Mouse (Mus musculus) CH12.LX (cell line): ENCODE results near the gene Pilra. TPM values are rescaled to one million over a fixed set of nuclear protein-coding genes. Genes with fewer than 3 reads are reported as not detected.

ENCODE experiments used
- DNase-seq: peaks from one replicate; pipeline ENCODE4 v3.0.0-alpha.2; 2013; ENCODE audit errors: extremely low read depth
- H3K27ac ChIP-seq: 2 replicates; pipeline ENCODE4 v1.5.1; 2012; ENCODE audit warnings: low read depth, mild to moderate bottlenecking, control low read depth, moderate library complexity; ENCODE audit not compliant: insufficient read depth
- H3K27me3 ChIP-seq: replicated peaks from 2 replicates; pipeline ENCODE3; 2012; ENCODE audit warnings: inconsistent platforms
- H3K36me3 ChIP-seq, 2 experiments: replicated peaks in 1 of 2; 2 replicates each; pipeline versions ENCODE3 to v1.6.1; 2012; ENCODE audit warnings: inconsistent platforms in 1 of 2, low read length in 1 of 2, mild to moderate bottlenecking in 1 of 2, mixed read lengths in 1 of 2, moderate library complexity in 1 of 2; ENCODE audit not compliant: control insufficient read depth in 1 of 2, insufficient read depth in 1 of 2
- H3K4me1 ChIP-seq, 2 experiments: 2 replicates each; pipeline ENCODE4 v1.6.1; 2012; ENCODE audit warnings: inconsistent platforms in 1 of 2, moderate library complexity in 1 of 2; ENCODE audit not compliant: insufficient read depth in 2 of 2, control insufficient read depth in 1 of 2
- H3K4me2 ChIP-seq: 2 replicates; pipeline ENCODE4 v1.6.1; 2012; ENCODE audit warnings: low read depth, mild to moderate bottlenecking, control low read depth; ENCODE audit not compliant: poor library complexity, insufficient read depth, severe bottlenecking
- H3K4me3 ChIP-seq, 3 experiments: fragments of 150-350 bp in 1 of 3; sonication (generic) in 1 of 3; replicated peaks in 1 of 3; 2 replicates each; pipeline versions ENCODE3 to v1.5.1; 2011 to 2012; ENCODE audit warnings: low read depth in 2 of 3, low read length in 2 of 3, mild to moderate bottlenecking in 2 of 3, moderate library complexity in 2 of 3, control low read depth in 1 of 3, improper control_type of control experiment in 1 of 3, inconsistent platforms in 1 of 3, mixed read lengths in 1 of 3; ENCODE audit not compliant: poor library complexity in 1 of 3
- H3K79me2 ChIP-seq: replicated peaks from 2 replicates; pipeline ENCODE4 v1.6.1; 2012; ENCODE audit warnings: mild to moderate bottlenecking, moderate library complexity; ENCODE audit not compliant: control insufficient read depth, poor library complexity, insufficient read depth, severe bottlenecking; ENCODE audit errors: extremely low read depth
- H3K9ac ChIP-seq: 2 replicates; pipeline ENCODE4 v1.6.1; 2012; ENCODE audit warnings: low read depth, mild to moderate bottlenecking, control low read depth, moderate library complexity; ENCODE audit not compliant: insufficient read depth
- H3K9me3 ChIP-seq: replicated peaks from 2 replicates; pipeline ENCODE3; 2012; ENCODE audit warnings: low read length, inconsistent platforms, mixed read lengths
- BHLHE40 ChIP-seq: IDR thresholded peaks from 2 replicates; pipeline ENCODE4 v1.6.1; 2011; ENCODE audit warnings: mild to moderate bottlenecking, low read depth, low read length, improper control_type of control experiment
- CHD1 ChIP-seq: IDR thresholded peaks from 2 replicates; pipeline ENCODE4 v1.6.1; 2012; ENCODE audit warnings: low read depth, low read length, improper control_type of control experiment, inconsistent platforms
- CHD2 ChIP-seq: IDR thresholded peaks from 2 replicates; pipeline ENCODE4 v1.6.1; 2011; ENCODE audit warnings: low read length, improper control_type of control experiment
- GABPA ChIP-seq: IDR thresholded peaks from 2 replicates; pipeline ENCODE4 v1.6.1; 2012; ENCODE audit warnings: low read depth, low read length, improper control_type of control experiment, inconsistent platforms; ENCODE audit not compliant: insufficient replicate concordance
- IRF4 ChIP-seq: IDR thresholded peaks from 2 replicates; pipeline ENCODE4 v1.6.1; 2014; ENCODE audit warnings: low read depth, mild to moderate bottlenecking, inconsistent platforms, low read length, improper control_type of control experiment
- JUND ChIP-seq: conservative IDR thresholded peaks from 2 replicates; pipeline ENCODE4 v1.6.1; 2011; ENCODE audit warnings: low read depth, low read length, improper control_type of control experiment
- MAFK ChIP-seq: IDR thresholded peaks from 2 replicates; pipeline ENCODE4 v1.6.1; 2011; ENCODE audit warnings: low read length, improper control_type of control experiment; ENCODE audit not compliant: insufficient replicate concordance
- MAX ChIP-seq: IDR thresholded peaks from 2 replicates; pipeline ENCODE4 v1.6.1; 2011; ENCODE audit warnings: low read length, improper control_type of control experiment
- MXI1 ChIP-seq: IDR thresholded peaks from 2 replicates; pipeline ENCODE4 v1.6.1; 2011; ENCODE audit warnings: mild to moderate bottlenecking, low read depth, low read length, improper control_type of control experiment
- NELFE ChIP-seq: IDR thresholded peaks from 2 replicates; pipeline ENCODE4 v1.6.1; 2011; ENCODE audit warnings: low read depth, low read length, improper control_type of control experiment
- NRF1 ChIP-seq: IDR thresholded peaks from 2 replicates; pipeline ENCODE4 v1.6.1; 2014; ENCODE audit warnings: low read depth, mild to moderate bottlenecking, inconsistent platforms, low read length, improper control_type of control experiment, moderate library complexity
- PAX5 ChIP-seq: IDR thresholded peaks from 2 replicates; pipeline ENCODE4 v1.6.1; 2012; ENCODE audit warnings: low read length, inconsistent platforms, mixed read lengths
- POLR2AphosphoS2 ChIP-seq: IDR thresholded peaks from 2 replicates; pipeline ENCODE4 v1.6.1; 2011; ENCODE audit warnings: low read depth, low read length, improper control_type of control experiment
- RCOR1 ChIP-seq: conservative IDR thresholded peaks from 2 replicates; pipeline ENCODE4 v1.6.1; 2012; ENCODE audit warnings: low read depth, mild to moderate bottlenecking, inconsistent platforms, low read length, improper control_type of control experiment
- SIN3A ChIP-seq: IDR thresholded peaks from 2 replicates; pipeline ENCODE4 v1.6.1; 2012; ENCODE audit warnings: low read length, improper control_type of control experiment, inconsistent platforms
- SMC3 ChIP-seq: IDR thresholded peaks from 2 replicates; pipeline ENCODE4 v1.6.1; 2011; ENCODE audit warnings: low read depth, low read length, improper control_type of control experiment
- USF1 ChIP-seq: IDR thresholded peaks from 2 replicates; pipeline ENCODE4 v1.6.1; 2014; ENCODE audit warnings: low read depth, mild to moderate bottlenecking, inconsistent platforms, low read length, improper control_type of control experiment
- dilution Hi-C: fragments of 300-500 bp; cut with MboI; formaldehyde crosslinking; loops from 2 replicates; pipeline ENCODE4 v1.14.3; 2020; ENCODE audit warnings: low sequenced_read_pairs; ENCODE audit not compliant: extremely low pct_unique_long_range_greater_than_20kb, extremely low pct_ligation_motif_present
- in situ Hi-C: fragments of 300-500 bp; cut with MboI; formaldehyde crosslinking; loops from 3 replicates; pipeline ENCODE4 v1.14.3; 2019; ENCODE audit warnings: low sequenced_read_pairs, low pct_ligation_motif_present, low pct_unique_long_range_greater_than_20kb, mixed read lengths
- polyA plus RNA-seq: library from polyadenylated mRNA; unstranded; fragments of >175 nt; gene quantifications from 2 replicates; pipeline ENCODE4 v1.2.1, GENCODE M21; 2012; ENCODE audit warnings: low read depth; ENCODE audit not compliant: insufficient read length
- total RNA-seq, 2 experiments: library from RNA; depleted of rRNA; stranded (reverse); fragments of 300-350 nt in 1 of 2; fragments of >200 nt in 1 of 2; gene quantifications; 2 replicates each; pipeline ENCODE4 v1.2.3; 2012 to 2014

Gene Pilra
- total and polyA plus RNA-seq, 3 experiments: 0.08 to 0.66 TPM; not detected in 1

DNA sequence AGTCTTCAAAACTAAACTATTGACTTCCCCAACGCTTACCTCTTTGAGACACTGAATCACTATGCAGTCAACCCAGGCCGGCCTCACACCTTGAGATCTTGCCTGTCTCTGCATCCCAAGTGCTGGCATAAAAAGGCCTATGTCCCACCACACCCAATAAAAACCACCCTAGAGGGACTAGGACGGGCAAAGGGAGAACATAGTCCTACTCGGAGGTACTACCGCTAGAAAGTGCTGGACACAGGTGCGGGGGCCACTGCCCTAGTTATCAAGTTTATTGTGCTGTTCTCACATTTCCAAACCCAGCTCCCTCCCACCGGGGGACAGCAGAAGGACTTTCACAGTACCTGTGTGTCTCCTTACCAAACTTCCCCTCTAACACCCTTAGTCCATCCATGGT, 54.4 kb downstream of the Pilra start:
- no peak for TF ChIP-seq CHD1
- no peak for TF ChIP-seq JUND
- no peak for TF ChIP-seq PAX5
- TF ChIP-seq USF1: no peak
- no peak for TF ChIP-seq POLR2AphosphoS2
- no peak for TF ChIP-seq MAFK
- no peak for TF ChIP-seq CHD2
- TF ChIP-seq RCOR1: no peak
- TF ChIP-seq MAX: no peak
- H3K4me2 ChIP-seq: no peak overlapping the region
- no peak overlapping the region for H3K4me3 ChIP-seq
- H3K9me3 ChIP-seq: no peaks in the 10 kb centered on the region
- H3K79me2 ChIP-seq: peaks cover 39% of the 10 kb centered on the region
- no peak overlapping the region for H3K9ac ChIP-seq
- H3K36me3 ChIP-seq: peaks cover 35 to 55% of the 10 kb centered on the region in 2 experiments
- in situ Hi-C loops: no loop called here
- H3K27me3 ChIP-seq: no peaks in the 10 kb centered on the region
- H3K27ac ChIP-seq: no peak overlapping the region
- H3K4me1 ChIP-seq: peaks cover 20 to 67% of the 10 kb centered on the region in 2 experiments
- dilution Hi-C loops: no loop called here
- DNase-seq: no peak

DNA sequence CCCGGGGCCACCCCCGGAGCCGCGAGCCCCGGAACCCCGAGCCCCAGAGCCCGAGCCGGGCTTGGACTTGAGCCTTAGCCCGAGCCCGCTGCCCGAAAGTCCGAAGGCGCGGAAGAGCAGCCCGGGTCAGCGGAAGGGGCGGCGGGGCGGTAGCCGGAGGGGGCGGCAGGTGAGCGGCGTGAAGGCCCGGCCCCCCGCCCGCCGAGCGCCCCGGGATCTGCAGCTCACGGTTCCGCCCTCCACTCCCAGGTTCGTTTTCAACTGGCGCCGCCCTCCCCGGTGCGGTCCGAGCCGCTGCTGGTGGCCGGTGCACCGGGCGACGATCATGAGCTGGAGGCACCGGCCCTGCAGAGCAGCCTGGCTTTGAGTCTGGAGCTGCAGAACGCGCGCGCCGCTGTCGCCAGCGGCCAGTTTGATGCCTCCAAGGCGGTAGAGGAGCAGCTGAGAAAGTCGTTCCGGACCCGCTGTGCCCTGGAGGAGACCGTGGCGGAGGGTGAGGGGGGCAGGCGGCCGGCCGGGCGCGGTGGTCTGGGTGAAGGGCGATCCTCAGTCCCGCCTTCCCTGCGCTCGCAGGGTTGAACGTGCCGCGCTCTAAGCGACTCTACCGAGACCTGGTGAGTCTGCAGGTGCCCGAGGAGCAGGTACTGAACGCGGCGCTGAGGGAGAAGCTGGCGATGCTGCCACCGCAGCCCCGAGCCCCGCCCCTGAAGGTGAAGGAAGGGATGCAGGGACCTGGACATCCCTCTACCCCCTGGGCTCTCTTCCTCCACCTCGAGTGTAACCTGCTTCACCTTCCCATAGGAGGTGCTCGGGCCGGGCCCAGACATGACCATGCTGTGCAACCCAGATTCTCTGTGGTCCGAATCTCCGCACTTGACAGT, 56.8 kb downstream of the Pilra start:
- no peak for DNase-seq
- Histone ChIP-seq H3K4me3 (peak overlapping the region; percentile 77 to 83 (median 81)), H3K4me1 (peaks cover 13 to 67% of the 10 kb centered on the region in 2 experiments), H3K9ac (peak overlapping the region; percentile 84), H3K79me2 (peaks cover 24% of the 10 kb centered on the region), H3K27ac (peak overlapping the region; percentile 36), H3K27me3 (no peaks in the 10 kb centered on the region), H3K36me3 (peaks cover 31 to 46% of the 10 kb centered on the region in 2 experiments), H3K4me2 (peak overlapping the region; percentile 23), H3K9me3 (no peaks in the 10 kb centered on the region)
- dilution Hi-C loops: no loop called here
- in situ Hi-C loops: no loop called here
- TF ChIP-seq NELFE: no peak
- TF ChIP-seq SIN3A: peak; percentile 59; the same call in 1 of the 2 replicates
- TF ChIP-seq BHLHE40: no peak
- TF ChIP-seq GABPA: no peak
- TF ChIP-seq CHD1: 0 out of 2 replicates have a peak, but pooled peaks have one; percentile 56
- peak; percentile 68 for TF ChIP-seq MXI1
- no peak for TF ChIP-seq SMC3
- 0 out of 2 replicates have a peak, but pooled peaks have one; percentile 13 for TF ChIP-seq NRF1
- peak; percentile 6; the same call in 1 of the 2 replicates for TF ChIP-seq IRF4
